Mouse (Mus musculus) liver, embryonic 13.5 days (tissue): ENCODE results near the gene Pfdn6. TPM values are rescaled to one million over a fixed set of nuclear protein-coding genes. Genes with fewer than 3 reads are reported as not detected.
"Not testable (repeated sequence)": the region's sequence is repeated elsewhere in the genome, so short reads cannot be mapped to it uniquely, and the experiment has no call there.

Experiments used
- ATAC-seq: fragments of 200-750 bp; cut with Nextera tagmentation; 2 replicates; pipeline ENCODE4 v1.8.0; 2017; ENCODE audit warnings: low read depth, mild to moderate bottlenecking, moderate number of reproducible peaks, moderate library complexity
- DNase-seq: peaks from one replicate; pipeline ENCODE4 v3.0.0; 2022
- H3K27ac ChIP-seq: fragments of 300-500 bp; sonication (generic); 2 replicates; pipeline ENCODE4 v1.5.1; 2015; ENCODE audit warnings: moderate library complexity, mild to moderate bottlenecking, inconsistent platforms
- H3K27me3 ChIP-seq: fragments of 300-500 bp; sonication (generic); 2 replicates; pipeline ENCODE4 v1.6.1; 2015; ENCODE audit warnings: mild to moderate bottlenecking, inconsistent platforms
- H3K36me3 ChIP-seq: fragments of 300-500 bp; sonication (generic); 2 replicates; pipeline ENCODE4 v1.6.1; 2015; ENCODE audit warnings: mild to moderate bottlenecking, inconsistent platforms
- H3K4me1 ChIP-seq: fragments of 300-500 bp; sonication (generic); replicated peaks from 2 replicates; pipeline ENCODE4 v1.6.1; 2015; ENCODE audit warnings: inconsistent platforms
- H3K4me2 ChIP-seq: fragments of 300-500 bp; sonication (generic); 2 replicates; pipeline ENCODE4 v1.6.1; 2015; ENCODE audit warnings: inconsistent platforms, mild to moderate bottlenecking, moderate library complexity
- H3K4me3 ChIP-seq: fragments of 300-500 bp; sonication (generic); replicated peaks from 2 replicates; pipeline ENCODE4 v1.5.1; 2015; ENCODE audit warnings: mild to moderate bottlenecking, inconsistent platforms
- H3K9ac ChIP-seq: fragments of 300-500 bp; sonication (generic); 2 replicates; pipeline ENCODE4 v1.6.1; 2015; ENCODE audit warnings: mild to moderate bottlenecking, inconsistent platforms
- H3K9me3 ChIP-seq: fragments of 300-500 bp; sonication (generic); replicated peaks from 2 replicates; pipeline ENCODE4 v1.6.1; 2016; ENCODE audit warnings: inconsistent platforms
- WGBS: fragments of 180-500 bp; shearing (Covaris S2); methylation state at CpG from one replicate; pipeline ENCODE4 v1.1.7; 2015; ENCODE audit not compliant: insufficient replicate concordance; 5-methylcytosine and 5-hydroxymethylcytosine counted together
- polyA plus RNA-seq: library from polyadenylated mRNA; unstranded; fragments of >200 nt; fragmentation: Nextera tagmentation; extraction: Ambion mirVana; gene quantifications from 2 replicates; pipeline ENCODE4 v1.2.1, GENCODE M21; 2015

Pfdn6 gene
- polyA plus RNA-seq, 1 experiment from 2014 or later = 153 TPM

DNA sequence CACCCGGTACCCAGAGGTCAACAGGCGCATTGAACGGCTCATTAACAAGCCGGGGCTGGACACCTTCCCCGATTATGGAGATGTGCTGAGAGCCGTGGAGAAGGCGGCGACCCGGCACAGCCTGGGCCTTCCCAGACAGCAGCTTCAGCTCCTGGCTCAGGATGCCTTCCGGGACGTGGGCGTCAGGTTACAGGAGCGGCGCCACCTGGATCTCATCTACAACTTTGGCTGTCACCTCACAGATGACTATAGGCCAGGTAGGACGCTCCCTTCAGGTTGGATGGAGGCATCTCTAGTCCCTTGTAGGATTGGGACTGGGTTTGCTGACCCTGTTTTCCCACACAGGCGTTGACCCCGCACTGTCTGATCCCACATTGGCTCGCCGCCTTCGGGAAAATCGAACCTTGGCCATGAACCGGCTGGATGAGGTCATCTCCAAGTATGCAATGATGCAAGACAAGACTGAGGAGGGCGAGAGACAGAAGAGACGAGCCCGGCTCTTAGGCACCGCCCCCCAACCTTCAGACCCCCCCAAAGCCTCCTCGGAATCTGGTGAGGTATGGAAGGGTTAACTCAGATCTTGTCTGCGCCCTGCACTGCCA is 28.2 kb downstream of the Pfdn6 start:
- Histone ChIP-seq H3K27me3 (no peaks in the 10 kb centered on the region), H3K4me3 (no peak overlapping the region), H3K9me3 (peaks cover 3% of the 10 kb centered on the region), H3K4me1 (peaks cover 76% of the 10 kb centered on the region), H3K9ac (no peak overlapping the region), H3K4me2 (no peak overlapping the region), H3K36me3 (peaks cover 51% of the 10 kb centered on the region), H3K27ac (no peak overlapping the region)
- ATAC-seq (no peak), DNase-seq (no peak)
- 92% methylated on average over 28 of the region's 28 CpGs for WGBS

DNA sequence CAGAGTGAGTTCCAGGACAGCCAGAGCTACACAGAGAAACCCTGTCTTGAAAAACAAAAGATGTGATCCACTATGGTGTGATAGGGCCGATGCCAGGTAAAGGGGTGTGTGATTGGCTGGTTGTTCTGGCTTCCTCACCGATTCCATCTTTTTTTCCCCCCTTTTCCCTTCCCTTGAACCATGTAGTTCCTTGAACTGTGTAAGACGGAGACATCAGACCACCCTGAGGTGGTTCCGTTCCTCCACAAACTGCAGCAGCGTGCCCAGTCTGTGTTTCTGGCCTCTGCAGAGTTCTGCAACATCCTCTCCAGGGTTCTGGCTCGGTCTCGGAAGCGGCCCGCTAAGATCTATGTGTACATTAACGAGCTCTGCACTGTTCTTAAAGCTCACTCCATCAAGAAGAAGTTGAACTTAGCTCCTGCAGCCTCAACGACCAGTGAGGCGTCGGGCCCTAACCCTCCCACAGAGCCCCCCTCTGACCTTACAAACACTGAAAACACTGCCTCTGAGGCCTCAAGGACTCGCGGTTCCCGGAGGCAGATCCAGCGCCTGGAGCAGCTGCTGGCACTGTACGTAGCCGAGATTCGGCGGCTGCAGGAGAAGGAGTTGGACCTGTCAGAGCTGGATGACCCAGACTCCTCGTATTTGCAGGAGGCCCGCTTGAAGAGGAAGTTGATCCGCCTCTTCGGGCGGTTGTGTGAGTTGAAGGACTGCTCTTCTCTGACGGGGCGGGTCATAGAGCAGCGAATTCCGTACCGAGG is 28.9 kb downstream of the Pfdn6 start:
- no peak for ATAC-seq

DNA sequence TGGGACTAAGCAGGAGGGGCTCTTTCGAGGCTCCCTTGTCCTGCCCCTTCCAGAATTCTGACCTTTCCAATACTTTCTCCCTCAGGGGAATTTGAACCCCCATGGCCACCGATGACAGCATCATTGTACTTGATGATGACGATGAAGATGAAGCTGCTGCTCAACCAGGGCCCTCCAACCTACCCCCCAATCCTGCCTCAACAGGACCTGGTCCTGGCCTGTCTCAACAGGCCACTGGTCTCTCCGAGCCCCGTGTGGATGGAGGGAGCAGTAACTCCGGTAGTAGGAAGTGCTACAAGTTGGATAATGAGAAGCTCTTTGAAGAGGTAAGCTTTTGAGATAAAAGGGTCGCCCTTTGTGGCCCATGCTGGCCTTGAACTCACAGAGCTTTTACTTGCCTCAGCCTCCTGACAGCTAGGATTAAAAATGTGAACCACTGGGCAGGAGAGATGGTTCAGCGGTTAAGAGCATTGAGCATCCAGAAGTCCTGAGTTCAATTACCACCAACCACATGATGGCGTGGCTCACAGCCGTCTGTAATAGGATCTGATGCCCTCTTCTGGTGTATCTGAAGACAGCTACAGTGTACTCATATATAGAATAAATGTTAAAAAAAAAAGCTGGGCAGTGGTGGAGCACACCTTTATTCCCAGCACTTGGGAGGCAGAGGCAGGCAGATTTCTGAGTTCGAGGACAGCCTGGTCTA is 29.6 kb downstream of the Pfdn6 start:
- 40% methylated on average over 11 of the region's 11 CpGs for WGBS
- Histone ChIP-seq H3K4me3 (peak overlapping the region; percentile 71), H3K36me3 (peaks cover 48% of the 10 kb centered on the region), H3K9me3 (no peaks in the 10 kb centered on the region), H3K4me2 (peak overlapping the region; percentile 99), H3K4me1 (peaks cover 78% of the 10 kb centered on the region), H3K27ac (peak overlapping the region; percentile 93), H3K9ac (peak overlapping the region; percentile 87), H3K27me3 (no peaks in the 10 kb centered on the region)
- ATAC-seq (no peak), DNase-seq (no peak)

More for the DNA sequence above, 28.9 kb downstream of the Pfdn6 start:
- H3K9ac ChIP-seq = no peak overlapping the region
- no peak for DNase-seq
- H3K27ac ChIP-seq = no peak overlapping the region
- peaks cover 48% of the 10 kb centered on the region for H3K36me3 ChIP-seq
- WGBS = 87% methylated on average over 31 of the region's 31 CpGs
- H3K27me3 ChIP-seq = no peaks in the 10 kb centered on the region
- no peaks in the 10 kb centered on the region for H3K9me3 ChIP-seq
- H3K4me1 ChIP-seq = peaks cover 74% of the 10 kb centered on the region
- no peak overlapping the region for H3K4me3 ChIP-seq
- peak overlapping the region; percentile 99; the same call in 1 of the 2 replicates for H3K4me2 ChIP-seq

DNA sequence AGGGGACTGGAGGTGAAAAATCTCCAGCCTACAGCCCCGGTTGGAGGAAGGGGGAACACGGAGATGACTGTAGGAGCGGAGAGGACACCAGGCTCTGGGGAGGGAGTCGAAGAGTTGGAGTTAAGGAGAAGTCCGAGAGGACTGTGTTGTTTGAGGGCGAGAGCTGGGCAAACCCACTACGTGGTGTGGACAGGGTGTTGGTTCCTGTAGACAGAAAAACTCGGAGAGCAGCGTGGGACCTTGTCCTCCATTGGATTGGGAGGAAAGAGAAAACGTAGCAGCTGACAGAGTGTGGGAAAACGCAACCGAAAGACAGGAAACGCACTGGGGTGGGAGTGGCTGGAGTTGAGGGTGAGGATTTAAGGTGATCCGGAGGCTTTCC is 30.3 kb downstream of the Pfdn6 start:
- ATAC-seq = no peak

DNA sequence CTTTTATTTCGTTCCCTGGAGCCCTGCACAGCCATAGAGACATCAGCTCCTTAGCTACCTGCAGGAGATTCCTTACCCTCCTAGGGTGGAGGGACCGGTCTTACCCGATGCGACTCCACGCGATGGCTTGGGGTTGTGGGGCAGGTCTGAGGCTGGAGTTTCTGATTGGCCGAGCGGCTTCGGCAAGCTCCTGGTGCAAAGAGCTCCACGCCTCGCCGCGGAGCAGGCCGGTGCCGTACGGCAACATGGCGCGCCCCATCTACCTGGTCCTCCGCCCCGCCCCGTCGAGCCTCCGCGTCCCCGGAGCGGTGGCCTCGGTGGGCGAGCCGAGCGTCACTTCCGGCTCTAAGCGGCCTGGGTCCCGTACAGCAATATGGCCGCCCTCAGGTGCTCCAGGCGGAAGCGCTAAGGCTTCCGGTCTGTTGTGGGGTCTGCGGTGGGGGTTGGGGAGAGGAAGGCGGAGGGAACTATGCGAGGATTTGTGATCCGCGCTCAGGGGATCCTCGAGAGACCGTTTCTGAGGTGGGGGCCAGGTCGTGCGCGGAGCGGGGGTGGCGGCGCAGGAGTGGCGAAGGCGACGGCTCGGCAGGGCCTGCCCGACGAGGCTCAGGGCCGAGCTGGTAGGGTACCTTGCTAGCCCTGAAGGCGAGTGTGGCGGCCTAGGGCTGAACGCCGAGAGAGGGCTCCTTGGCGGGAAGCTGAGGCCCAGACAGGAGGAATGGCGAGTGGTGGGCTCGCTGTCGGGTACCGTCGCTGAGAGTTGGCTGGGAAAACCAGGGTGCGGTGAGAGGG is 30.9 kb downstream of the Pfdn6 start, which contains the start of gene Daxx:
Gene Daxx, plus strand, starts transcription at position 338 of the 792 bp plus-strand sequence.
- Histone ChIP-seq H3K27me3 (no peaks in the 10 kb centered on the region), H3K4me3 (peak within 1 kb of the TSS; percentile 71), H3K9ac (peak within 1 kb of the TSS; percentile 87), H3K27ac (peak within 1 kb of the TSS; percentile 93), H3K4me1 (peaks cover 72% of the 10 kb centered on the region), H3K9me3 (no peaks in the 10 kb centered on the region), H3K36me3 (peaks cover 38% of the 10 kb centered on the region), H3K4me2 (peak within 1 kb of the TSS; percentile 99)
- DNase-seq = peak; percentile 97
- under 1% methylated on average over 68 of the region's 68 CpGs for WGBS
- peak; percentile 94 for ATAC-seq

More for the DNA sequence above, 30.3 kb downstream of the Pfdn6 start:
- WGBS = under 1% methylated on average over 14 of the region's 14 CpGs
- Histone ChIP-seq H3K9me3 (no peaks in the 10 kb centered on the region), H3K27me3 (no peaks in the 10 kb centered on the region), H3K27ac (peak overlapping the region; percentile 93), H3K9ac (peak overlapping the region; percentile 87), H3K36me3 (peaks cover 44% of the 10 kb centered on the region), H3K4me3 (peak overlapping the region; percentile 71), H3K4me1 (peaks cover 74% of the 10 kb centered on the region), H3K4me2 (peak overlapping the region; percentile 99)
- DNase-seq = no peak

DNA sequence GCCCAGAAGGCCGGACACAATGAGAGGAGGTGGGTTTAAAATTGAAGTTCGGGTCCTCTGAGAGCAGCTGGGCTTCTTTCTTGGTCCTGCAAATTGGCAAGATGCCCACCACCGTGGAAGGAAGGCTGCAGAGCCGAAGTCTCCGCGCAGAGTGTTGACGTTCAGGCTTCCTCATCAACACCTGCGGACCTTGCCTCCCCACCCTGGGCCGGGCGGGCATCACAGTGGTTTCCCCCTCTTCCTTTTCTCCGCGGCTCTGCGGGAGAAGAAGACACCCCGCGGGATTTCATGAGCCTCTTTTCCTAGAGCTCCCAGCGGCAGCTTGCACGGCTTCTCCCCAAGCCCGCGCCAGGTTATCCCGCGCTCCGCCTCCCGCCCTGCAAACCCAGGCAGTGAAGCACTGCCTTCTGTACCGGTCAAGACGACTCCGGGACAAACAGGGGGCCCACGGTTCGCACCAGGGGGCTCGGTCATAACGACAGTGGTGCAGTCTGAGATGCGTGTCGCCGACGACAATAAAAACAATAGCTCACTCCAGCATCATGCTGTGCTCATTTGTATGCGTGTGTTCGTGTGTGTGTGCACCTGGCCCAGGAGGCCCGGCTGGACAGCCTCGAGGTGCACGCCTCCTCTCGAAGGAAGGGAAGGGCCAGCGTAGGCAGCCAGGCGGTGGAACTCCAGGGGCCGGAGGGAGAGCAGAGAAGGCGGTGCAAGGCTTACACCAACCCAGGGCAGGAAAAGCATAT is 31.6 kb downstream of the Pfdn6 start:
- DNase-seq (no peak), ATAC-seq (peak; percentile 60)
- Histone ChIP-seq H3K9me3 (no peaks in the 10 kb centered on the region), H3K27ac (peak overlapping the region; percentile 93), H3K4me2 (peak overlapping the region; percentile 99), H3K27me3 (no peaks in the 10 kb centered on the region), H3K36me3 (peaks cover 30% of the 10 kb centered on the region), H3K4me1 (peaks cover 72% of the 10 kb centered on the region), H3K4me3 (peak overlapping the region; percentile 71), H3K9ac (peak overlapping the region; percentile 87)
- WGBS = under 1% methylated on average over 44 of the region's 44 CpGs

DNA sequence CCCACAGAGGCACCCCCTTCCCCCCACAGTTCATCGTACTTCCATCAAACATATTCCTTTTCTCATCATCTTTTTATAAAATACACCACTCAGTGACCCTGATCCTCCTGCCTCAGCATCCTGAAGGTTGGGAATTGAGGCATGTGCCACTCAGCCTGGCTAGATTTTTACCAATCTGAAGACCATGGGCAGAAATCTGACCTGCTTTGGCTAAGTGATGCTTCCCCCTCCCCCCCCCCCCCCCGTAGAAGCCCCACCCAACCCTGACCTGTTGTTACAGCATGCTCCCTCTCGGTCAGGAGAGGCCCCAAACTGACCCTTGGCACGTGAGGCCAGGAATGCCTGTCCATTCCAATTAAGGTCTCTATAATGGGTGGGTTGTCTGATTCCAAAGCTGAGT is 35.3 kb downstream of the Pfdn6 start, which contains the start of gene Platr17:
Gene Platr17, plus strand, starts transcription at position 301 of the 400 bp plus-strand sequence.
- H3K27me3 ChIP-seq, DNase-seq, H3K4me3 ChIP-seq, H3K9ac ChIP-seq, H3K9me3 ChIP-seq, H3K36me3 ChIP-seq, ATAC-seq, H3K4me2 ChIP-seq: not testable (repeated sequence)
- Histone ChIP-seq H3K27ac (peak within 1 kb of the TSS; percentile 64), H3K4me1 (peaks cover 82% of the 10 kb centered on the region)
- WGBS = 25% methylated on average over 4 of the region's 4 CpGs

DNA sequence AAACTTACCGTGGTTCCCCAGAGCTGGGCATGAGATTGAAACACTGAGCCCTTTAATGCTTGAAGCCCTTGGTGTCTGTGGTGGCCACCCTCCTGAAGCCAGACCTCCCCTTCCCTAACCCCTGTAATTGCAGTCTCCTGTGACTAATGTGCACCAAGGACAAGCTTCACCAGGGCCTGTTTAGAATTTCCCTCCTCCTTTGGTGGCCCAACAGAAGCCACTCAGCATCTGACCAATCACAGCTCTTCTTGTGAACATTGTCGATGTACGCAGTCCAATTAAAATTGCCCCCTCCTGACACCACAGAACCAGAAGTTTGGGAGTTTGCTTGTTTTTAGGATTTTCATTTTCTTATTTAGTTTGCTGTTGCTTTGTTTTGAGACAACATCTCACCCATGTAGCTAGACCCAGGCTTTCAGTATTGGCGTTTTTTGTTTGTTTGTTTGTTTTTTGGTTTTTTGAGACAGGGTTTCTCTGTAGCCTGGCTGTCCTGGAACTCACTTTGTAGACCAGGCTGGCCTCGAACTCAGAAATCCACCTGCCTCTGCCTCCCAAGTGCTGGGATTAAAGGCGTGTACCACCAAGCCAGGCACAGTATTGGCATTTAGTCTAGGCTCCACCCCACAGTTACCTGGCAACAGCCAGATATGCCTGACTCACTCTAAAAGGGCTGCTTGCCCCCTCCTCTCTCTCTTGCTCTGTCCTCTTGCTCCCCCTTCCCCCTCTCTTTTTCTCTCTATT is 36.1 kb downstream of the Pfdn6 start:
- not testable (repeated sequence) for H3K27me3 ChIP-seq, H3K9me3 ChIP-seq, H3K4me2 ChIP-seq, ATAC-seq, H3K36me3 ChIP-seq, DNase-seq, H3K4me3 ChIP-seq
- Histone ChIP-seq H3K27ac (peak overlapping the region; percentile 64), H3K9ac (0 out of 2 replicates have a peak overlapping the region, but pooled peaks have one; percentile 26), H3K4me1 (peaks cover 87% of the 10 kb centered on the region)
- WGBS = 61% methylated on average over 6 of the region's 6 CpGs

DNA sequence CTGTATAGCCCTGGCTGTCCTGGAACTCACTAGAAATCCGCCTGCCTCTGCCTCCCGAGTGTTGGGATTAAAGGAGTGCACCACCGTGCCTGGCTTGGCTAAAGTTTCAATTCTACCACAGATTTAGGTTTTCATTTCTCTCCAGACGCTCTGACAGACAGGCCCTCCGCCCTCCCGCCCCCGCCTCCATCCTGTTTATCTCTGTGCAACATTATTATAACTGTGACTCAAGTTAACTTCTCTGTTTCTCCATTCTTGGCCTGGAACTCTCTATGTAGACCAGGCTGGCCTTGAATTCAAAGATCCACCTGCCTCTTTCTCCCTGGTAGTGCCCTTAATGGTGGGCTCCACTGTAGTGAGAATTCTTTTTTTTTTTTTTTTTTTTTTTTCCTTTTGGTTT is 37.7 kb downstream of the Pfdn6 start:
- peak overlapping the region; percentile 18; the same call in 1 of the 2 replicates for H3K4me2 ChIP-seq
- no peaks in the 10 kb centered on the region for H3K36me3 ChIP-seq
- H3K4me3 ChIP-seq = no peak overlapping the region
- no peak for ATAC-seq
- H3K27me3 ChIP-seq = no peaks in the 10 kb centered on the region
- H3K9me3 ChIP-seq = no peaks in the 10 kb centered on the region
- 14% methylated on average over 7 of the region's 7 CpGs for WGBS
- H3K27ac ChIP-seq = peak overlapping the region; percentile 64
- 0 out of 2 replicates have a peak overlapping the region, but pooled peaks have one; percentile 0 for H3K9ac ChIP-seq
- no peak for DNase-seq
- peaks cover 89% of the 10 kb centered on the region for H3K4me1 ChIP-seq
